Mouse (Mus musculus): ENCODE data around the gene Gria1.

Gene Gria1

GRCm38 (mm10) chr11:57062441-57062840 lies 51.3 kb downstream of the Gria1 start:
- no peak for DNase-seq (ENCODE audit: low spot score)

GRCm38 (mm10) chr11:57070196-57070901 lies 59.2 kb downstream of the Gria1 start:
- no peak for DNase-seq (ENCODE audit: low spot score)

- DNase-seq (ENCODE audit: low spot score): no peak
Measured at GRCm38 (mm10) chr11:57072171-57072570, 61.0 kb downstream of the Gria1 start.

- no peak for DNase-seq (ENCODE audit: low spot score)
Measured at GRCm38 (mm10) chr11:57079423-57079822, 68.2 kb downstream of the Gria1 start.

- DNase-seq (ENCODE audit: low spot score): no peak
Measured at GRCm38 (mm10) chr11:57089527-57089926, 78.3 kb downstream of the Gria1 start.

GRCm38 (mm10) chr11:57090705-57091104 lies 79.5 kb downstream of the Gria1 start:
- no peak for DNase-seq (ENCODE audit: low spot score)

- no peak for DNase-seq (ENCODE audit: low spot score)
Measured at GRCm38 (mm10) chr11:57091276-57091914, 80.2 kb downstream of the Gria1 start.

- no peak for DNase-seq (ENCODE audit: low spot score)
Measured at GRCm38 (mm10) chr11:57100491-57100890, 89.3 kb downstream of the Gria1 start.

- DNase-seq (ENCODE audit: low spot score): no peak
Measured at GRCm38 (mm10) chr11:57103751-57104254, 92.6 kb downstream of the Gria1 start.

GRCm38 (mm10) chr11:57105683-57106082 lies 94.5 kb downstream of the Gria1 start:
- no peak for DNase-seq (ENCODE audit: low spot score)

GRCm38 (mm10) chr11:57112386-57112785 lies 101.2 kb downstream of the Gria1 start:
- no peak for DNase-seq (ENCODE audit: low spot score)

- no peak for DNase-seq (ENCODE audit: low spot score)
Measured at GRCm38 (mm10) chr11:57114410-57114809, 103.2 kb downstream of the Gria1 start.

- DNase-seq (ENCODE audit: low spot score): no peak
Measured at GRCm38 (mm10) chr11:57127066-57127465, 115.9 kb downstream of the Gria1 start.

- DNase-seq (ENCODE audit: low spot score): no peak
Measured at GRCm38 (mm10) chr11:57140162-57140780, 129.1 kb downstream of the Gria1 start.

GRCm38 (mm10) chr11:57143681-57144080 lies 132.5 kb downstream of the Gria1 start:
- DNase-seq (ENCODE audit: low spot score): no peak

- no peak for DNase-seq (ENCODE audit: low spot score)
Measured at GRCm38 (mm10) chr11:57145192-57145591, 134.0 kb downstream of the Gria1 start.

GRCm38 (mm10) chr11:57145704-57146103 lies 134.5 kb downstream of the Gria1 start:
- DNase-seq (ENCODE audit: low spot score): no peak

GRCm38 (mm10) chr11:57151674-57152073 lies 140.5 kb downstream of the Gria1 start:
- DNase-seq (ENCODE audit: low spot score): no peak

- DNase-seq (ENCODE audit: low spot score): no peak
Measured at GRCm38 (mm10) chr11:57154998-57155397, 143.8 kb downstream of the Gria1 start.

- no peak for DNase-seq (ENCODE audit: low spot score)
Measured at GRCm38 (mm10) chr11:57159412-57159811, 148.2 kb downstream of the Gria1 start.

GRCm38 (mm10) chr11:57160076-57160475 lies 148.9 kb downstream of the Gria1 start:
- DNase-seq (ENCODE audit: low spot score): no peak

GRCm38 (mm10) chr11:57162931-57163330 lies 151.7 kb downstream of the Gria1 start:
- DNase-seq (ENCODE audit: low spot score): no peak

- no peak for DNase-seq (ENCODE audit: low spot score)
Measured at GRCm38 (mm10) chr11:57170058-57170457, 158.9 kb downstream of the Gria1 start.
